Mouse (Mus musculus) embryonic fibroblast, embryonic 13.5 days (primary cell): ENCODE measurements at regions not wholly inside any gene's neighbourhood (a gene's known extent, or its start where the extent isn't known, plus 50 kb on each side); places are given as distances from the start of the nearest gene placed in this dataset.

Experiments
- CTCF ChIP-seq: IDR thresholded peaks from 2 replicates; pipeline ENCODE4 v1.5.1; 2011; ENCODE audit warnings: mild to moderate bottlenecking, control low read depth, low read length, moderate library complexity, borderline replicate concordance; ENCODE audit not compliant: insufficient read depth
- POLR2A ChIP-seq: IDR thresholded peaks from 2 replicates; pipeline ENCODE4 v1.6.1; 2011; ENCODE audit warnings: low read depth, mild to moderate bottlenecking, control low read depth, low read length, moderate library complexity

DNA sequence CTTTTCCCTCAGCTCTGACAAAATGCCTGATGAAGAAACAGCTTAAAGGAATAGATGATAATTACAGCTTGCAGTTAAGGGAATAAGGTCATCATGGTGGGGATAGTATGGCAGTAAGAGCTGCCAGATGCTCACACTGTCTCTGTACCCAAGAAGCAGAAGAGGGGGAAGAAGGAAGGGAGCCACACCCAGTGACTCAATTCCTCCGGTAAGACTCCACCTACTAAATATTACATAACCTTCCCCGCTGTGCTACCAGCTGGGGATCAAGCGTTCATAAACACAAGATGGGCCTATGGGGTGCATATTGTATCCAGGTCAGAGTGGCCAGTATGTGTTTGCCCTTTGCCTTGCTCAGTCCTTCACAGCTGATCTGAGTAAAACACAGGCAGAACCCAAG lies 468.9 kb downstream of the Rnf144a start:
- TF ChIP-seq POLR2A (no peak), CTCF (no peak)
